ENCODE assay signal across 8 mouse cellular contexts in the genomic region with DNA sequence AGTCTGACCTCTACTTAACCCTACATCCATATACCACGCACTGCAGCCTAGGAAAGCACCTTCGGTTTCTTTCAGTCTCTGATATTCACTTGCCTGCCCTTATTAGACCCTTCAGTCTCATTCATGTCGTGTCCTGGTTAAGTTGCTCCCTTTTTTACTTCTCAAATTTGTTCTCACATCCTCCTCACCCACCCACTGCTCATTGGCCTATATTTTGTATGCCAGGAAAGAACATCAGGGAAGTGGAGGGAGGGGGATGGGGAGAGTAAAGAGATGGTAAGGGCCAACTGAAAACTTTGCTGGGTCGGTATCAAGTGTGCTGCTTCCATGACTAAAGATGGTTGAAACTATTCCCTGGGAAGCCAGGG. TPM values are rescaled to one million over a fixed set of nuclear protein-coding genes. Genes with fewer than 3 reads are reported as not detected.
A peak's percentile ranks its signal among the peaks of the same experiment; 100 is the strongest.
DNase-seq lines count a peak whose midpoint lies in the region; ATAC-seq and TF ChIP-seq lines count a peak whose summit lies in the region.

No protein-coding gene starts in this region.

- no peaks in the 10 kb centered on the region for H3K9me3 ChIP-seq in hindbrain, embryonic 15.5 days

- peak overlapping the region; percentile 86 for H3K4me2 ChIP-seq in hindbrain, embryonic 15.5 days

- H3K9ac ChIP-seq in hindbrain, embryonic 15.5 days, result peak overlapping the region; percentile 89

- H3K4me1 ChIP-seq in testis, adult 2 months (ENCODE audit: control insufficient read depth, insufficient read depth, low read length), result peaks cover 3% of the 10 kb centered on the region
- peaks cover 38% of the 10 kb centered on the region for H3K4me1 ChIP-seq in hindbrain, embryonic 15.5 days (replicated peaks)

- peak overlapping the region; percentile 99 for H3K4me3 ChIP-seq in testis, adult 2 months (ENCODE audit: control insufficient read depth, low read depth, low read length)
- H3K4me3 ChIP-seq in hindbrain, embryonic 15.5 days, result peak overlapping the region; percentile 95

- TF ChIP-seq CTCF in testis, adult 2 months (IDR thresholded peaks at IDR 0.05; ENCODE audit: control insufficient read depth, insufficient read depth, insufficient replicate concordance, low read depth, low read length), result no peak

- ATAC-seq in hindbrain, embryonic 15.5 days (ENCODE audit: low FRiP score, low read depth), result no peak
- ATAC-seq in megakaryocyte, adult 5-6 weeks (ENCODE audit: poor library complexity, severe bottlenecking), result peak; percentile 11

- peak; percentile 6 to 21 for DNase-seq in cerebellum, postnatal 10 days
- no peak for DNase-seq in cerebellum, postnatal 25 days
- no peak for DNase-seq in testis, postnatal 10 days (ENCODE audit: low spot score)
- no peak for DNase-seq in MN1 (ENCODE audit: low spot score)
- no peak for DNase-seq in urinary bladder, postnatal 4 days (ENCODE audit: low spot score in 2 of 2)

- whole genome bisulfite sequencing in hindbrain, embryonic 15.5 days, result 8% methylated on average over 4 of the region's 4 CpGs

- no peak for TF ChIP-seq POLR2A in testis, adult 2 months (IDR thresholded peaks at IDR 0.05; ENCODE audit: control insufficient read depth, low read depth, low read length)

- H3K36me3 ChIP-seq in testis, adult 2 months (ENCODE audit: control insufficient read depth, insufficient read depth, low read length), result peaks cover 2% of the 10 kb centered on the region
- H3K36me3 ChIP-seq in hindbrain, embryonic 15.5 days, result no peaks in the 10 kb centered on the region

- peak overlapping the region; percentile 85 for H3K27ac ChIP-seq in testis, adult 2 months (ENCODE audit: control insufficient read depth, insufficient read depth, low read depth, low read length)
- no peak overlapping the region for H3K27ac ChIP-seq in hindbrain, embryonic 15.5 days (replicated peaks)

- no peaks in the 10 kb centered on the region for H3K27me3 ChIP-seq in testis, adult 2 months (ENCODE audit: control insufficient read depth, insufficient read depth, low read length)
- H3K27me3 ChIP-seq in hindbrain, embryonic 15.5 days, result no peaks in the 10 kb centered on the region

RNA-seq across cellular contexts. Expression of a gene that starts 1.4 kb away (rescaled TPM):
- 15.9 and 20.4 TPM in 2 replicates for polyA plus RNA-seq in testis, adult 2 months (2012; rRNA removed)
- 22.3 and 22.9 TPM in 2 replicates for polyA plus RNA-seq in hindbrain, embryonic 15.5 days (2015; fragmentation: Nextera tagmentation; extraction: Ambion mirVana)
- total RNA-seq in megakaryocyte, adult 5-6 weeks (2015), result 37.2 and 48.3 TPM in 2 replicates
- total RNA-seq in megakaryocyte, adult 5-6 weeks (2017), result 25.4 and 37.9 TPM in 2 replicates

RNA-seq across cellular contexts. Expression of a gene that starts 1.5 kb away (rescaled TPM):
- polyA plus RNA-seq in testis, adult 2 months (2012; rRNA removed), result 8.9 and 12.8 TPM in 2 replicates
- 30.5 and 30.8 TPM in 2 replicates for polyA plus RNA-seq in hindbrain, embryonic 15.5 days (2015; fragmentation: Nextera tagmentation; extraction: Ambion mirVana)
- total RNA-seq in megakaryocyte, adult 5-6 weeks (2015), result 18.0 and 18.4 TPM in 2 replicates
- 21.2 and 31.0 TPM in 2 replicates for total RNA-seq in megakaryocyte, adult 5-6 weeks (2017)

Comparison
In these comparisons a context has a peak if more than half of its experiments do, and no peak if none do; other contexts are left out.
1. DNase-seq: peak in cerebellum, postnatal 10 days (2 of 2); none in cerebellum, postnatal 25 days (0 of 2), testis, postnatal 10 days (single experiment), MN1 (single experiment) and urinary bladder, postnatal 4 days (0 of 2).